Mouse (Mus musculus): ENCODE data around the gene Gm35549.

Gm35549 gene

GRCm38 (mm10) chr9:122826743-122827142 is 17.1 kb downstream of the Gm35549 start:
- no peak for DNase-seq (ENCODE audit: low spot score in 2 of 2)

GRCm38 (mm10) chr9:122823374-122824017 is 20.3 kb downstream of the Gm35549 start:
- no peak for DNase-seq (ENCODE audit: low spot score in 2 of 2)

DNA sequence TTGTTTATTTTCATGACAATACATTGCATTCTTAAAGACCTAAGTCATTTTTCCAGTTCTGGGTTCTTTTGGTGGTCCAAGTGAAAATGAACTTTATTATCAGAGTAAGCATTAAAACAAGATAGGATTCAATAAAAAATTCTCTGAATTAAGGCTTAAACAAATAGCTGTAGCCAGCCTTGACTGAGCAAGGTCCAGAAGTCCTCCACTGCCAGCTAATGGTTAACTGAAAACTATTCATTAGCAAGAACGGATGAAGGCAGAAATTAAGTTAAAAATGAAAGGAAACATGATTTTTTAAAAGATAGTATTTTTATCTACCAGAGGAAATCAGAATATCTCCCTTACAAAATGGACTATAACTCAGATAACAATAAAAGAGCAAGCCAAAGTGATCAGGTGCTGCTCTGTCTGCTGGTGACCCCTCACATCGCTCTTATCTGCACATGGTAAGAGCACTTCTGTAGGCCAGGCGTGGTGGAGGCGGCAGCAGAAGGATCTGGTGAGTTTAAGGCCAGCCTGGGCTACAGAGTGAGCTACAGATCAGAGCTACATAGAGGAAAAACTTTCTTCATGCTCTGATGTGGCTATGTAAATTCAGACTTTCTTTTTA is 28.5 kb downstream of the Gm35549 start:
- DNase-seq (ENCODE audit: low spot score in 2 of 2) = no peak

DNA sequence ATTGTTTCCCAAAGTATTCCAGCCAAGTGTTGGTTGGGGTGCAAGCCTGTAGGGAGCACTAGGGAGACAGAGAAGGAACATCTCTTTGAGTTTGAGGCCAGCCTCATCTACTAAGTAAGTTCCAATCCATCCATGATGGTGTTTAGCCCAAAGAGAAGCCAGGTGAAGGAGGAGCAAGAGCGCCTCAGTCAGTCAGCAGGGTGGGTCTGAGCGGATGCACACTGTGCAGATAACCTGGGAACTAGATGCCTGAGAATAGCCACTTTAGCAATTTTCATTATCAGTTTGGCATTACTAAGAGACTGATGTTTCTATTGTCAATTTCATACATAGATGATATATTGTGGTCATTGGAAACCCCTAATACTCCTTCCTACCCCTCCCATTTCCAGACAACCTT is 29.1 kb downstream of the Gm35549 start:
- DNase-seq (ENCODE audit: low spot score in 2 of 2) = no peak

DNA sequence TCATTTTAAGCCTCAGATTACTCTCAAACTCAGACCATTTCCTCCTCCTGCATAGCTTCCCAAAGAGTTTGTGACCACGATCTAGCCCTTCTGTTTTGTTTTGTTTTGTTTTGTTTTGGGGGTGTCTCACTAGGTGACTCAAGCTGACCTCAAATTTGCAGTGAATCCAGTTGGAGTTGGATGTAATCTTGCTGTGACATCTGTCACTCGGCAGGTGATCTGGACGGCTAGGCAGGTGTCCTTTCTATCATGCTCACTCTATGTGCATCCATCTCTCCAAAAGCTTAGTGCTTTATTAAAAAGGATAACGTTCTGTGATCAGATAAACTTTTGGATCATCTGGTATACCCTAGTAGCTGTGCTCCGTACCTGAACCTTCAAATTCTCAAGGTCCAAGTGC is 31.4 kb downstream of the Gm35549 start:
- no peak for DNase-seq (ENCODE audit: low spot score in 2 of 2)

DNA sequence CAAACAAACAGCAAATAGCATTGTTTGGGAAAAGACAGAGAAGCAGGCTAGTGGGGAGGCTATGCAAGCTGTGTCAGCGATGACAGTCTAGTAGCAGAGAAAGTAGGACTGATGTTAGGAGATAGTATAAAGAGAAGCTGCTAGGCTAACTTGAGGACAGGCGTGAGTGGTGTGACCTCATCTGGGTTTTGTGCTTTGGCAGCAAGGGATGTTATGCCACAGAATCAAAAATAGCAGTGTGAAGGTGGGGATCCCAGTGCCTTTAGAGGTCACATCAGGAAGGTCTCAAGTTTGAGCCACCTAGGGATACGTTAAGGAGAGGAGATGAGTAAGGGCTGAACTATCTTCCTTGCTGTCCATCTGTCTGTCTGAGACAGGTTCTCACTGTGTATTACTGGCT is 33.6 kb downstream of the Gm35549 start:
- DNase-seq (ENCODE audit: low spot score in 2 of 2) = no peak

DNA sequence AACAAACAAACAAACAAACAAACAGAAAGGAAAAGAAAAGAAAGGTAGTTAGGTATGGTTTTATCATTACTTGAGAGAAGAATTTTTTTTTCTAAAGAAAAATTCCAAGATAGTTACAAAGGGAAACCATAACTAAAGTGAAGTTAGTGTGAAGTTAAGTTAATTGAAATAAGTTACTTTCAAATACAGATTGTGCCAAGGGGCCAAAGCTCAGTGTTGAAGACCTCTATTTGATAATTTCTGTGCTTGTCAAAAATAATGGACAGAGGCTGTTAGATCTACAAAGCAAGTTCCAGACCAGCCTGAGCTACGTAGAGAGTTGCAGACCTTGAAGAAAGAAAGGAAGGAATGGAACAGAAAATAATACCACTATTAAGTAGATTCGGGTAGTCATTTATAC is 36.6 kb downstream of the Gm35549 start:
- DNase-seq (ENCODE audit: low spot score in 2 of 2) = no peak

- DNase-seq (ENCODE audit: low spot score in 2 of 2) = no peak
Measured at GRCm38 (mm10) chr9:122805845-122806341, 37.9 kb downstream of the Gm35549 start.

GRCm38 (mm10) chr9:122805053-122805844 is 38.6 kb downstream of the Gm35549 start, which contains the start of gene Tcaim:
Gene Tcaim (plus strand): TSS chr9:122805539.
- peak; percentile 88 to 94 for DNase-seq (ENCODE audit: low spot score in 2 of 2)

DNA sequence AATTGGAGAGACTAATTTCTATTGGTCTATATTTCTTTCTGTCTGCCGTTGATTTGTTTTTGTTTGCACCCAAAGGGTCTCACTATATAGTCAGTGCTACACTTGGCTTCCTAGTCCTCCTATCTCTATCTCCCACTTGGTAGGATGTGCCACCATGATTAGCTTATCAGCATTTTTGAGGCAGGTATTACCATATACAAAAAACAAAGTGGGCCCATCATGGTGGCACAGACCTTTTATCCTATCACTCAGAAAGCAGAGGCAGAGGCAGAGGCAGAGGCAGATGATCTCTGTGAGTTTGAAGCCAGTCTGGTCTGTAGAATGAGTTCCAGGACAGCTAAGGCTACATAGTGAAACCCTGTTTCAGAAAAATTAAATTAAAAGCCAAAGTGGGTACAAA is 57.3 kb downstream of the Gm35549 start:
- DNase-seq (ENCODE audit: low spot score in 2 of 2) = no peak

DNA sequence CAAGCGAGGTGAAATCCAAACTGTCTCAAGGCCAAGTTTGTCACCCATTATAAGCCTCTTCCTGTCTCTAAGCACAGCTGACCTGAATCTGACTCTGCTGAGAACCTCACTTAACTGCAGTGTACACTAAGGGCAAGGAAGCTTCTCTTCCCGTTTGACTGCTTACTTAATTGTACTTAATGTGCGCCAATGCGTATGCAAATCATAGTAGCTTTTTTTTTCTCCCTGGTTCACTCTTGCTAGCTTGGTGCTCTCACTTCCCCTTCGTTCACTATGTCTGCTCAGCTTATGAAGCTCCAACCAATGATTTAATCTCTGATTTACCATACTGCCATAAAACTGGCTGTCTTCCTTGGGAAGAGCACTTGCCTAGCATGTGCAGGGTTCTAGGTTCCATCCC is 58.6 kb downstream of the Gm35549 start:
- DNase-seq (ENCODE audit: low spot score in 2 of 2) = no peak

Measured in right cerebral cortex, adult 2 months (tissue).